Mouse (Mus musculus): ENCODE measurements around the gene Afg3l1. TPM values are rescaled to one million over a fixed set of nuclear protein-coding genes. Genes with fewer than 3 reads are reported as not detected.
"Not testable (repeated sequence)": the region's sequence is repeated elsewhere in the genome, so short reads cannot be mapped to it uniquely, and the experiment has no call there.

Afg3l1 gene
- polyA plus RNA-seq, 1 experiment from 2014 or later, result 51.0 TPM

- Histone ChIP-seq H3K36me3 (ENCODE audit: control insufficient read depth, insufficient read depth, low read length) (no peaks in the 10 kb centered on the region; the same call in 1 of the 2 replicates), H3K27me3 (ENCODE audit: control insufficient read depth, insufficient read depth, low read length) (no peaks in the 10 kb centered on the region), H3K9me3 (ENCODE audit: control insufficient read depth, low read length) (no peaks in the 10 kb centered on the region), H3K9ac (ENCODE audit: low read length) (no peak overlapping the region), H3K27ac (ENCODE audit: low read depth, low read length) (no peak overlapping the region), H3K4me3 (ENCODE audit: low read depth, low read length) (no peak overlapping the region), H3K4me1 (replicated peaks; ENCODE audit: control insufficient read depth, insufficient read depth, low read length) (no peaks in the 10 kb centered on the region), H3K4me2 (ENCODE audit: low read depth, low read length, severe bottlenecking) (no peak overlapping the region)
- WGBS, result 87% methylated on average over 4 of the region's 4 CpGs
- DNase-seq (ENCODE audit: low spot score) (no peak), ATAC-seq (replicated peaks; ENCODE audit: low FRiP score) (no peak)
Measured at GRCm38 (mm10) chr8:123452149-123452548, 25.6 kb upstream of the Afg3l1 start.

- Histone ChIP-seq H3K9me3 (ENCODE audit: control insufficient read depth, low read length) (no peaks in the 10 kb centered on the region), H3K4me2 (ENCODE audit: low read depth, low read length, severe bottlenecking) (no peak overlapping the region), H3K27ac (ENCODE audit: low read depth, low read length) (no peak overlapping the region), H3K9ac (ENCODE audit: low read length) (no peak overlapping the region), H3K27me3 (ENCODE audit: control insufficient read depth, insufficient read depth, low read length) (no peaks in the 10 kb centered on the region), H3K4me3 (ENCODE audit: low read depth, low read length) (no peak overlapping the region), H3K4me1 (replicated peaks; ENCODE audit: control insufficient read depth, insufficient read depth, low read length) (no peaks in the 10 kb centered on the region), H3K36me3 (ENCODE audit: control insufficient read depth, insufficient read depth, low read length) (no peaks in the 10 kb centered on the region; the same call in 1 of the 2 replicates)
- ATAC-seq (replicated peaks; ENCODE audit: low FRiP score) (no peak), DNase-seq (ENCODE audit: low spot score) (no peak)
- WGBS, result 85% methylated on average over 7 of the region's 7 CpGs
Measured at GRCm38 (mm10) chr8:123453291-123453690, 24.4 kb upstream of the Afg3l1 start.

GRCm38 (mm10) chr8:123453951-123454350 lies 23.8 kb upstream of the Afg3l1 start:
- no peaks in the 10 kb centered on the region; the same call in 1 of the 2 replicates for H3K36me3 ChIP-seq (ENCODE audit: control insufficient read depth, insufficient read depth, low read length)

GRCm38 (mm10) chr8:123454559-123454958 lies 23.1 kb upstream of the Afg3l1 start:
- Histone ChIP-seq H3K4me2 (ENCODE audit: low read depth, low read length, severe bottlenecking) (no peak overlapping the region), H3K4me1 (replicated peaks; ENCODE audit: control insufficient read depth, insufficient read depth, low read length) (no peaks in the 10 kb centered on the region), H3K9me3 (ENCODE audit: control insufficient read depth, low read length) (no peaks in the 10 kb centered on the region), H3K9ac (ENCODE audit: low read length) (no peak overlapping the region), H3K27me3 (ENCODE audit: control insufficient read depth, insufficient read depth, low read length) (no peaks in the 10 kb centered on the region), H3K27ac (ENCODE audit: low read depth, low read length) (no peak overlapping the region), H3K36me3 (ENCODE audit: control insufficient read depth, insufficient read depth, low read length) (peaks cover 2% of the 10 kb centered on the region; the same call in 1 of the 2 replicates), H3K4me3 (ENCODE audit: low read depth, low read length) (no peak overlapping the region)
- 94% methylated on average over 6 of the region's 6 CpGs for WGBS
- ATAC-seq (replicated peaks; ENCODE audit: low FRiP score), result no peak
- DNase-seq (ENCODE audit: low spot score), result no peak

More at GRCm38 (mm10) chr8:123453951-123454350, 23.8 kb upstream of the Afg3l1 start:
- no peak overlapping the region for H3K9ac ChIP-seq (ENCODE audit: low read length)
- H3K4me2 ChIP-seq (ENCODE audit: low read depth, low read length, severe bottlenecking), result no peak overlapping the region
- H3K4me1 ChIP-seq (replicated peaks; ENCODE audit: control insufficient read depth, insufficient read depth, low read length), result no peaks in the 10 kb centered on the region
- ATAC-seq (replicated peaks; ENCODE audit: low FRiP score), result no peak
- 81% methylated on average over 5 of the region's 5 CpGs for WGBS
- H3K27me3 ChIP-seq (ENCODE audit: control insufficient read depth, insufficient read depth, low read length), result no peaks in the 10 kb centered on the region
- no peak overlapping the region for H3K4me3 ChIP-seq (ENCODE audit: low read depth, low read length)
- DNase-seq (ENCODE audit: low spot score), result no peak
- H3K9me3 ChIP-seq (ENCODE audit: control insufficient read depth, low read length), result no peaks in the 10 kb centered on the region
- H3K27ac ChIP-seq (ENCODE audit: low read depth, low read length), result no peak overlapping the region

GRCm38 (mm10) chr8:123463651-123464050 lies 14.1 kb upstream of the Afg3l1 start:
- Histone ChIP-seq H3K4me1 (replicated peaks; ENCODE audit: control insufficient read depth, insufficient read depth, low read length) (no peaks in the 10 kb centered on the region), H3K4me2 (ENCODE audit: low read depth, low read length, severe bottlenecking) (no peak overlapping the region), H3K27me3 (ENCODE audit: control insufficient read depth, insufficient read depth, low read length) (no peaks in the 10 kb centered on the region), H3K36me3 (ENCODE audit: control insufficient read depth, insufficient read depth, low read length) (peaks cover 4% of the 10 kb centered on the region; the same call in 1 of the 2 replicates), H3K9ac (ENCODE audit: low read length) (no peak overlapping the region), H3K27ac (ENCODE audit: low read depth, low read length) (no peak overlapping the region), H3K4me3 (ENCODE audit: low read depth, low read length) (no peak overlapping the region), H3K9me3 (ENCODE audit: control insufficient read depth, low read length) (no peaks in the 10 kb centered on the region)
- 94% methylated on average over 4 of the region's 4 CpGs for WGBS
- ATAC-seq (replicated peaks; ENCODE audit: low FRiP score) (no peak), DNase-seq (ENCODE audit: low spot score) (no peak)

- 80% methylated on average over 3 of the region's 3 CpGs for WGBS
- Histone ChIP-seq H3K27ac (ENCODE audit: low read depth, low read length) (no peak overlapping the region), H3K36me3 (ENCODE audit: control insufficient read depth, insufficient read depth, low read length) (no peaks in the 10 kb centered on the region), H3K9ac (ENCODE audit: low read length) (no peak overlapping the region), H3K4me2 (ENCODE audit: low read depth, low read length, severe bottlenecking) (no peak overlapping the region), H3K4me1 (replicated peaks; ENCODE audit: control insufficient read depth, insufficient read depth, low read length) (no peaks in the 10 kb centered on the region), H3K4me3 (ENCODE audit: low read depth, low read length) (no peak overlapping the region), H3K27me3 (ENCODE audit: control insufficient read depth, insufficient read depth, low read length) (no peaks in the 10 kb centered on the region), H3K9me3 (ENCODE audit: control insufficient read depth, low read length) (no peaks in the 10 kb centered on the region)
- DNase-seq (ENCODE audit: low spot score) (no peak), ATAC-seq (replicated peaks; ENCODE audit: low FRiP score) (no peak)
Measured at GRCm38 (mm10) chr8:123467476-123467875, 10.2 kb upstream of the Afg3l1 start.

- WGBS, result 81% methylated on average over 6 of the region's 6 CpGs
- not testable (repeated sequence) for H3K9ac ChIP-seq (ENCODE audit: low read length); H3K4me1 ChIP-seq (replicated peaks; ENCODE audit: control insufficient read depth, insufficient read depth, low read length); H3K27me3 ChIP-seq (ENCODE audit: control insufficient read depth, insufficient read depth, low read length); H3K4me3 ChIP-seq (ENCODE audit: low read depth, low read length); H3K4me2 ChIP-seq (ENCODE audit: low read depth, low read length, severe bottlenecking); H3K9me3 ChIP-seq (ENCODE audit: control insufficient read depth, low read length); ATAC-seq (replicated peaks; ENCODE audit: low FRiP score); H3K27ac ChIP-seq (ENCODE audit: low read depth, low read length); H3K36me3 ChIP-seq (ENCODE audit: control insufficient read depth, insufficient read depth, low read length)
- peak; percentile 13 for DNase-seq (ENCODE audit: low spot score)
Measured at GRCm38 (mm10) chr8:123472991-123473390, 4.7 kb upstream of the Afg3l1 start.

GRCm38 (mm10) chr8:123474549-123474948 lies 3.2 kb upstream of the Afg3l1 start:
- ATAC-seq (replicated peaks; ENCODE audit: low FRiP score); H3K4me2 ChIP-seq (ENCODE audit: low read depth, low read length, severe bottlenecking); H3K9ac ChIP-seq (ENCODE audit: low read length); H3K27ac ChIP-seq (ENCODE audit: low read depth, low read length); H3K36me3 ChIP-seq (ENCODE audit: control insufficient read depth, insufficient read depth, low read length); H3K9me3 ChIP-seq (ENCODE audit: control insufficient read depth, low read length); H3K4me3 ChIP-seq (ENCODE audit: low read depth, low read length); H3K4me1 ChIP-seq (replicated peaks; ENCODE audit: control insufficient read depth, insufficient read depth, low read length); H3K27me3 ChIP-seq (ENCODE audit: control insufficient read depth, insufficient read depth, low read length): not testable (repeated sequence)
- 75% methylated on average over 5 of the region's 5 CpGs for WGBS
- DNase-seq (ENCODE audit: low spot score), result peak; percentile 5

Measured in forebrain, embryonic 11.5 days (tissue).